Mouse (Mus musculus) adrenal gland, adult 18-20 months (tissue): ENCODE data around the gene Gm29609. TPM values are rescaled to one million over a fixed set of nuclear protein-coding genes. Genes with fewer than 3 reads are reported as not detected.
A peak's percentile ranks its signal among the peaks of the same experiment; 100 is the strongest.

Experiments used
- DNase-seq, 2 experiments: peaks; one replicate each; pipeline ENCODE4 v3.0.0; 2021 to 2022; ENCODE audit warnings: low spot score in 2 of 2
- total RNA-seq, 2 experiments: library from RNA; stranded (reverse); gene quantifications; 1 replicate in 1 of 2; 2 replicates in 1 of 2; pipeline ENCODE4 v1.2.3; 2021

Gene Gm29609
- total RNA-seq, 2 experiments from 2014 or later: 1.9 to 2.2 TPM

- no peak for DNase-seq
Observed at GRCm38 (mm10) chr5:31153516-31154151, 26.1 kb downstream of the Gm29609 start.

- peak in 1 of 2 experiments; percentile 12 for DNase-seq
Observed at GRCm38 (mm10) chr5:31151746-31152145, 28.0 kb downstream of the Gm29609 start.

- peak in 1 of 2 experiments; percentile 35 for DNase-seq
Observed at GRCm38 (mm10) chr5:31149781-31150180, 29.9 kb downstream of the Gm29609 start.

DNA sequence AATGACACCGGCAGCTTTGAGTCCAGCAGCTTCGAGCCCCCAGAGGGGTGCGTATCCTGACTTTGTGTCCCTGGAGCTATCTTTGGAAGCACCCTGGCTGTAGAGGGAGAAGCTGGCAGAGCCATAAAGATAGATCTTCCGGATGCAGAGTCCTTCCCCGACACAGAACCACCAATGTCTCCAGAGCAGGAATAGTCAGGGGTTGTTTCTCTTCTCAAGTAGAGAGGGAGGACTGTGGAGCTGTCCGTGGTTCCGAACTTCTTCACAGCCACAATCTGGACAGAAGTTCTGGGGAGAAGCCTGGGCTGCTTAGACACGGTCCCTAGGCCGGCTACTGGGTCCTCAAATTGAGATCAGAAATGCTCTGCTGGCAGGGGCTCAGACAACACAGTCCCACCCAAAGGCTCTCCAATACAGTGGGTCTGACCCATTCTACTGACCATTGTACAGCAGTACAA is 40.7 kb downstream of the Gm29609 start:
- no peak for DNase-seq

- no peak for DNase-seq
Observed at GRCm38 (mm10) chr5:31138241-31138967, 41.3 kb downstream of the Gm29609 start, which contains the start of gene Ucn. Gene Ucn, minus strand, starts transcription at chr5:31138829.

DNA sequence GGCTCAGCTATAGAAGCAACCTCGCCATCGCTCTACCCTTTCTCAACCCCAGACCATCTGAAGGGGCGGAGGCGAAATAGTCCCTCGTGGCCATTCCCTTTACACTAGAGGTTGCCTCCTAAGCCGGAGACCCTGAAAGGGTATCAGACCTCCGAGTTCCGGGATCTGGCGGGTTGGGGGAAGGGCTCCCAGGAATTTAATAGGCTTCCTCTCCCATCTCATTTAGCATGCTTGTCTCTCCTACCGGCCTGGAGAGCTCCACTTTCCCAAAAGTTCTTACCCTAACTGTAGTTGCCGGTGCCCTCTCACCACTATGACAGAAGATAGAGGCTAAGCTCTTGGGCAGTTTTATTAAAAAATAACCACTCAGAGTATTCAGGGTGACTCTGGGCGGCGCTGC is 42.1 kb downstream of the Gm29609 start:
- no peak for DNase-seq

- DNase-seq: no peak
Observed at GRCm38 (mm10) chr5:31136730-31137424, 42.8 kb downstream of the Gm29609 start.

GRCm38 (mm10) chr5:31126050-31126449 is 53.7 kb downstream of the Gm29609 start:
- DNase-seq: no peak

GRCm38 (mm10) chr5:31123481-31123880 is 56.2 kb downstream of the Gm29609 start:
- no peak for DNase-seq

- DNase-seq: no peak
Observed at GRCm38 (mm10) chr5:31121111-31121510, 58.6 kb downstream of the Gm29609 start.

DNA sequence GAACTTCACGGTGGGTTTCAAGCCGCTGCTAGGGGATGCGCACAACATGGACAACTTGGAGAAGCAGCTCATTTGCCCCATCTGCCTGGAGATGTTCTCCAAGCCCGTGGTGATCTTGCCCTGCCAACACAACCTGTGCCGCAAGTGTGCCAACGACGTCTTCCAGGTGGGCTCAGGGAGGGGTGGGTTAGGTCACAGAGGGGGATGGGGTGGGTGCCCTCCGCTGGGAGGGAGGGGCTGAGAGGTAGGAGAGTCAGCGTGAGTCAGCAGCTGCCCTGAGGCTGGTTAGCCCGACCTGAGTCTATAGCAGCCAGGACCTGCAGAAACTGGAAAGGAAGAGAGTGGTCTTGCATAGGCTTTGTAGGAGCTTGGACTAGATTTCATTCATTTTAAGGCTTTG is 62.8 kb downstream of the Gm29609 start:
- no peak for DNase-seq

DNA sequence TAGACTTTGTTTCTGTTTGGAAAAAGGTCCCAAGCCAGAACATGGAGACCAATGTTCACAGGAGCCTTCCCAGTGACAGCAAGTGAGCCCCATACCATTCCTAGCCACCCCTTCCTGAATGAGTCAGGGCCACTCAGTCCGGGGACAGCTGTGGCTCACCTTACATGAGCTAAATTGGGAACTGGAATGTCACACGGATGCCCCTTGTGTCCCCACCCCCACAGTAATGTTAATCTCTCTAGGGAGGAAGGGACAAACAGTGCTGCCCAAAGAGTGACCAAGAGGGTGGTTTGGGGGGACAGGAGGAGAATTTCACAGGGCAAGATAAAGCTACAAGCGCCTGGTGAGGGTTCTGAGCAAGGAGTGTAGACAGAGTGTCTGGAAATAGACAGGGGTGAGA is 63.4 kb downstream of the Gm29609 start, which contains the start of gene Trim54:
TSS of gene Trim54 (plus strand) at position 359 of the 400 bp plus-strand sequence.
- DNase-seq: no peak

- DNase-seq: no peak
Observed at GRCm38 (mm10) chr5:31110781-31111180, 68.9 kb downstream of the Gm29609 start.

GRCm38 (mm10) chr5:31108000-31108490 is 71.7 kb downstream of the Gm29609 start, which contains the start of gene Slc30a3:
Gene Slc30a3, minus strand, starts transcription at chr5:31108237.
- DNase-seq: no peak

DNA sequence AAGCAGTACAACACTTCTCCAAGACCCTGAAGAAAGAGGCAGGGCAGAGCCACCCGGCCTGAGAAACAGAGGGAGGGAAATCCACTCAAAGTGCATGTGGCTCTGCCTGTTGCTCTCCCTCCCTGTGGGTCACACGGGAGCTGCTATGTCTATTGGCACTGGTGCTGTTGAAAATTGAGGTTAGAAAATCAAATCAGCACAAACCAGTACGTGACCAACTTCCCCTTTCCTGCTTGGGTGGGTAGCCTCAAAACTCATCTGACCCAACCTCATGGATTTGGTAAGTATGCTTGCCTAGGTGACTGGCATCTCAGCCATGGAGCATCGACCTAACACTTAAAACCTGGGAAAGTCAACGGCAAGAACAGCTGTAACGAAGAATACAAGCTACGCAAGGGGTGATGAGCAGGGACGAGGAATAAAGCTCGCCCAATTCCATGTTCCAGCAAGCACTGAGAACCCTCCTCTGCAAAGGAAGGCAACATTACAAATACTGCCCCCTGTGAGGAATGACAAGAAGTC is 73.8 kb downstream of the Gm29609 start, which contains the start of gene Dnajc5g:
TSS of gene Dnajc5g (plus strand) at position 472 of the 522 bp plus-strand sequence.
- no peak for DNase-seq

DNA sequence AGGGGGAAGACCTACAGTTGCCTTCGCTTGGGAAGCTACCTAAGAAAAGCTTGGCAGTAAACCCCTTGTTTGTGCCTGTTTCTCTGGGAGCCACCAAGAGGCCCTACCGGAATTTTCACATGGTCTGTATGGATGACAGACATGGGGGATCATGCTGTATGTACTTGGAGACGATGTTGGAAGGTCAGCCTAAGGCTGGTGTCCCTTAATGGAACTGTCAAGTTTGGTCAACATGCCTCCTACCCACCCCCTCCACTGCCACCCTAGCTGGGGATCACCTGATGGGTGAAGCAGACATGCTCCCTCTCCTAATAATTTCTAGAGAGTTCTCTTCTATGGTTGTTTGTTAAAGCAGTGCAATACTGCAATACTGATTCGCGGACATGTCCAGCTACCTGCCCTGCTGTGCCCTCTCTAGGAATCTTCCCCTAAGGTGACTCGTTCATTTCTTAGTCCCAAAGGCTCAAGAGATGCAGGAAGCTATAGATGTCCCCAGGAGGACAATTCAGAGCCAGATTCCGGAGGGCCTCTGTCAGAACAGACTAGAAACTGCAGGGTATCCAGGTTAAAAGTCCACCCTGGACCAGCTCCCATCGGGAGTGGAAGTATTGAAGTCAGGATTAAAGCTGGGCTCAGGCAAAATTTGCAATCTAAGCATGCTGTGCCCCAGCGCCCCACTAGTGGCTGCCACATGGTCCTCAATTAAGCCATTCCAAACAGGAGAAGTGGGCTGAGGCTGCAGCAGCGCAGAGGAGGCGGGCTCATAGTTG is 83.8 kb downstream of the Gm29609 start:
- DNase-seq: no peak

GRCm38 (mm10) chr5:31094799-31095691 is 84.7 kb downstream of the Gm29609 start:
- peak; percentile 42 to 47 for DNase-seq
